In genomic region chr2:70823926-70824800, GRCm38 (mm10) we compare ENCODE assay signal across 8 mouse cellular contexts. TPM values are rescaled to one million over a fixed set of nuclear protein-coding genes. Genes with fewer than 3 reads are reported as not detected.
DNase-seq lines count a peak whose midpoint lies in the region; ATAC-seq and TF ChIP-seq lines count a peak whose summit lies in the region.

No protein-coding gene starts in this region.

- TF ChIP-seq CTCF in thymus, adult 2 months (IDR thresholded peaks at IDR 0.05; ENCODE audit: borderline replicate concordance, control insufficient read depth, extremely low read depth, insufficient read depth, low read length, poor library complexity): no peak

- H3K4me1 ChIP-seq in thymus, adult 2 months (replicated peaks; ENCODE audit: control insufficient read depth, insufficient read depth, low read length): peaks cover 13% of the 10 kb centered on the region
- peaks cover 9% of the 10 kb centered on the region; the same call in 1 of the 2 replicates for H3K4me1 ChIP-seq in midbrain, embryonic 11.5 days (ENCODE audit: control insufficient read depth, insufficient read depth, low read length)

- H3K4me2 ChIP-seq in midbrain, embryonic 11.5 days: peak overlapping the region; percentile 64

- H3K36me3 ChIP-seq in thymus, adult 2 months (ENCODE audit: control insufficient read depth, insufficient read depth, low read length): no peaks in the 10 kb centered on the region
- H3K36me3 ChIP-seq in midbrain, embryonic 11.5 days (ENCODE audit: control insufficient read depth, insufficient read depth, low read length): no peaks in the 10 kb centered on the region

- H3K27ac ChIP-seq in thymus, adult 2 months (ENCODE audit: control insufficient read depth, insufficient read depth, low read length): peak overlapping the region; percentile 81
- peak overlapping the region; percentile 100 for H3K27ac ChIP-seq in midbrain, embryonic 11.5 days (ENCODE audit: low read depth, low read length)

- H3K27me3 ChIP-seq in thymus, adult 2 months (ENCODE audit: control insufficient read depth, insufficient read depth, low read length): no peaks in the 10 kb centered on the region
- no peaks in the 10 kb centered on the region for H3K27me3 ChIP-seq in midbrain, embryonic 11.5 days (ENCODE audit: control insufficient read depth, insufficient read depth, low read length)

- peak; percentile 41 for DNase-seq in adrenal gland, adult 2 months
- DNase-seq in adrenal gland, adult 8-10 months: no peak
- peak; percentile 41 for DNase-seq in thymus, adult 2 months
- DNase-seq in thymus, adult 18-20 months: no peak
- peak; percentile 64 for DNase-seq in forelimb bud, embryonic 11.5 days (ENCODE audit: low read depth, low spot score)
- DNase-seq in kidney, postnatal 10 days: peak; percentile 40
- DNase-seq in midbrain, embryonic 11.5 days (ENCODE audit: low spot score, missing footprints): peak; percentile 95
- peak; percentile 49 for DNase-seq in yolk sac, embryonic 10.5 days (ENCODE audit: low spot score)

- H3K9me3 ChIP-seq in midbrain, embryonic 11.5 days (ENCODE audit: control insufficient read depth, low read length): no peaks in the 10 kb centered on the region

- peak overlapping the region; percentile 86 for H3K4me3 ChIP-seq in thymus, adult 2 months (ENCODE audit: control insufficient read depth, insufficient read depth, low read length)
- peak overlapping the region; percentile 94 for H3K4me3 ChIP-seq in midbrain, embryonic 11.5 days (ENCODE audit: low read depth, low read length)

- peak overlapping the region; percentile 99 for H3K9ac ChIP-seq in midbrain, embryonic 11.5 days (ENCODE audit: low read length)

- no peak for TF ChIP-seq POLR2A in thymus, adult 2 months (IDR thresholded peaks at IDR 0.05; ENCODE audit: control insufficient read depth, extremely low read depth, insufficient read depth, low read length, poor library complexity)

- WGBS in thymus, adult 2 months: 2% methylated on average over 27 of the region's 27 CpGs
- WGBS in midbrain, embryonic 11.5 days: 2% methylated on average over 27 of the region's 27 CpGs

- ATAC-seq in midbrain, embryonic 11.5 days (ENCODE audit: low FRiP score): no peak

RNA-seq across cellular contexts. Expression of gene Tlk1, which starts 1.4 kb away (rescaled TPM):
- total RNA-seq in adrenal gland, adult 2 months (2021): 10 to 100 TPM; 60.9 to 61.1 TPM
- polyA plus RNA-seq in adrenal gland, adult 2 months (2012; rRNA removed): 3.1 TPM in 2 replicates
- total RNA-seq in adrenal gland, adult 8-10 months (2022): 10 to 100 TPM; 58.4 to 69.2 (median 61.3) TPM
- polyA plus RNA-seq in thymus, adult 2 months (2012; rRNA removed): 24.6 and 25.4 TPM in 2 replicates
- polyA plus RNA-seq in midbrain, embryonic 11.5 days (2014; fragmentation: Nextera tagmentation; extraction: Ambion mirVana): 44.6 and 45.2 TPM in 2 replicates

Comparison
In these comparisons a context has a peak if more than half of its experiments do, and no peak if none do; other contexts are left out.
1. DNase-seq: peak in adrenal gland, adult 2 months (single experiment), thymus, adult 2 months (single experiment), forelimb bud, embryonic 11.5 days (single experiment), kidney, postnatal 10 days (single experiment), midbrain, embryonic 11.5 days (single experiment) and yolk sac, embryonic 10.5 days (single experiment); none in adrenal gland, adult 8-10 months (single experiment) and thymus, adult 18-20 months (0 of 2).